Mouse (Mus musculus) adrenal gland, postnatal 25 days (tissue): ENCODE data around the gene Depdc7. TPM values are rescaled to one million over a fixed set of nuclear protein-coding genes. Genes with fewer than 3 reads are reported as not detected.

ENCODE experiments used
- DNase-seq: peaks from one replicate; pipeline ENCODE4 v3.0.0; 2021; ENCODE audit warnings: mixed read lengths
- total RNA-seq: library from RNA; stranded (reverse); gene quantifications from 2 replicates; pipeline ENCODE4 v1.2.3, GENCODE M21; 2021

The Depdc7 gene
- total RNA-seq, 1 experiment from 2014 or later: 2.2 TPM

DNA sequence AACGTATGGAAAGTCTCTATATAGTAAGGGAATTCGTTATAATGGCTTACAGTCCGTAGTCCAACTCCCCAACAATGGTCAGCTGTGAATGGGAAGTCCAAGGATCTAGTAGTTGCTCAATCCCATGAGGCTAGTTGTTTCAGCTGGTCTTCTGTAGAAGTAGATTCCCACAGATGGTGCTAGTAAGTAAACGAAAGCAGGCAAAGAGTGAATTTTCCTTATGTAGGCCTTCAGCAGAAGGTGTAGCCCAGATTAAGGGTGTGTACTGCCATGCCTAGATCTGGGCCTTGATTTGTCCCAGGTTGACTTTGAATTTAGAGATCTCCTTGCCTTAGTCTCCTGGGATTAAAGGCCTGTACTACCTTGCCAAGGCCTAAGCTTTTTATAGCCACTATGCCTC lies 26.4 kb downstream of the Depdc7 start, which contains the start of gene Pin1rt1:
TSS of gene Pin1rt1 (minus strand) at position 101 of the 400 bp plus-strand sequence.
- no peak for DNase-seq

DNA sequence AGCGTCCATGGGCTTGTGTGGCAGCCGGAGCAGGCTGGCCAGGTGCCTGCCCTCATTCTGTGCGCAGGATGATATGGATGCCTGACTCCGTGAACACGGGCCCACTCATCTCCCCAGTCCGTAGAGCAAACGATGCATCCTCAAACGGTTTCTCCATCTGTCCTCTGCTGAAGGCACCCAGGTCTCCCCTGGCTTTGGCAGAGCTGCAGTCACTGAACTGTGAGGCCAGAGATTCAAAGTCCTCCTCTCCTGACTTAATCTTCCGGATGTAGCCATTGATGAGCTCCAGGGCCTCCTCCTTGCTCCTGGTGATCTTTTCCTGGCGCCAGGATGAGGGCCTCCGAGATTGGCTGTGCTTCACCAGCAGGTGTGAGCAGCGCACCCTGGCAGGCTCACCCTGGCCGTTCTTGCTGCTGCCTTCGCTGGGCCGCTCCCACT lies 28.4 kb downstream of the Depdc7 start:
- DNase-seq: no peak

DNA sequence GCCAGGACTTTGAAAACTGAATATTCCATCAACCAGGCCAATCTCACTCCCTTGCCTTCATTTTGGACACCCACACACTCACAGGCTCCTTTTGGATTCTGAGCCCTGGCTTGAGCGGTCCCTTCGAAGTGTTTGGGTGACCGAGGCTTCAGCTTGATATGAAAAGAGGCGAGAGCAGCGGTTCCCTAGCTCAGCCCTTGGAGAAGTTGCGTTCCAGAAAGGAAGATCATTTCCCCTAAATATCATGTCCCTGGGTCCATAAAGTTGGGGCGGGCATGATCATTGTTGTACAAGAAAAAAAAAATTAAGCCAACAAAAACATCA lies 30.2 kb downstream of the Depdc7 start:
- DNase-seq: peak; percentile 17

DNA sequence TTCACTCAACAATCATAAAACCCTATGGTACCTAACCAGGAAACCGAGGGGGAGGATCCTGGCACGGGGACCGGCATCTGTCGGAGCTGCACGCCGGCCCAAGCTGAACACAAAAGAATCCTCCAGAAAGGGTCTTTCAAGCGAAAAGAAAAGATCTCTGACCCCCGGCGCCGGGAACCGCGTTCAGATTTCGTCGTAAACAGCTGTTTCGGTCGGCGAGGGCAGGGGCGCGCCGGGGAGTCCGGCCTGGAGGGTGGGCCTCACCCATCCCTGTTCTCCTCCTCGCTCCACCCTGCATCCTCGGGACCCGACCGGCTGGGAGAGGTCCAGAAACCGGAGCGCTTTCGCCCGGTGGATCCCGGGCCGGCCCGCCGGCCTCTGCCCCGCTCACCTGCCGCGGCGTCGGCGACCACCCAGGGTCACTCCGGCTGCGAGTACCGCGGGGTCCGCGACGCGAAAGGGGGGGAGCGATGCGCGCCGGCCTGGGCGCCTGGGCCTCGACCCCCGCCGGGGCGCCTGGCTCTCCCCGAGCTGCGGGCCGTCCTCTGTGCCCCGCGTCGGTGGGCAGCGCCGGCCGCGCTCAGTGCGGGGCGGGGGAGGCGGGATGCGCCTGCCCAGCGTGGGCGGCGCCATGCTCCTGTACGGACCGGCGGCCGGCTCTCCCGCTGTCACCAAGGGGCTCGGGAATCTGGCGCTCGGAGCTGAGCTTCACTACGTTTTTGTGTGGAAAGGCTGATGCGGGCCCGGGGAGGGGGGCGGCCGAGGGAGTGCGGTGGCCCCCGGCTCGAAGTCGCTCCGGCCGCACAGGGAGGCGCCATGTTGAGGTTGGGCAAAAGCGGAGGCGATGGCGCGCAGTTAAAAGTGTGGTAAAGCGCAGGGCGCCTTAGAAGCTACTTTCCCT lies 30.8 kb downstream of the Depdc7 start, which contains the start of gene Tcp11l1:
TSS of gene Tcp11l1 (minus strand) at position 585 of the 901 bp plus-strand sequence.
- DNase-seq: peak; percentile 62

DNA sequence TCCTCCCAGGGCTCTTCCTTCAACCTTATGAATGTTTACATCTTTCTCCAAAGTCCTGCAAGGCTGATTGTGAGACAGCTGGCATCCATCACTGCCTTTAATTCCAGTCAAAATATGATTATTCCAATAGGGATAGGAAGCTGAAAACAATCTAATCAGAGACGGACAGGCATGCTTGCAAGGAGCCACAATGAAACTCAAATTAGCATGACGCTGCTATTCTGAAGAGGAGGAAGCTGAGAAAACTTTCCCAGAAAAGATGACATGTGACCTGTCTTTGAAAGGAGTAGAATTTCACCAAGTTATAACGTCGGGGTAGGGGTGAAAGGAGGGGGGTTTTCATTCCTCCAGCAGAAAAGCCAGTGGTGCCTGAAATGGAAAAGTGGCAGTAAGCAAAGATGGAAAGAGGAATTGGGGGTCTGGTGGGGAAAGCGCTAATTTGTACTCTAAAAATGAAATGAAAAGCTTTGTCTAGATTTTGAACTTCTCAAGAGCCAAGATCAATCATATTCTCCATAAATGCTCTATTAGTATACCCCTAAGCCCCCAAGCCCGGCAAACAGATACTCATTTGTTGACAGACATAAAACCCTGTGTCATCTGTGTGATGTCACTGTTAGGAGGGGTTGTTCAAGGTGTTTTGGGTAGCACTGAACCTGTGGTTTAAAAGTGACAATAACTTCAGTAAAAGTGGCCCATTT lies 31.9 kb downstream of the Depdc7 start:
- DNase-seq: no peak

DNA sequence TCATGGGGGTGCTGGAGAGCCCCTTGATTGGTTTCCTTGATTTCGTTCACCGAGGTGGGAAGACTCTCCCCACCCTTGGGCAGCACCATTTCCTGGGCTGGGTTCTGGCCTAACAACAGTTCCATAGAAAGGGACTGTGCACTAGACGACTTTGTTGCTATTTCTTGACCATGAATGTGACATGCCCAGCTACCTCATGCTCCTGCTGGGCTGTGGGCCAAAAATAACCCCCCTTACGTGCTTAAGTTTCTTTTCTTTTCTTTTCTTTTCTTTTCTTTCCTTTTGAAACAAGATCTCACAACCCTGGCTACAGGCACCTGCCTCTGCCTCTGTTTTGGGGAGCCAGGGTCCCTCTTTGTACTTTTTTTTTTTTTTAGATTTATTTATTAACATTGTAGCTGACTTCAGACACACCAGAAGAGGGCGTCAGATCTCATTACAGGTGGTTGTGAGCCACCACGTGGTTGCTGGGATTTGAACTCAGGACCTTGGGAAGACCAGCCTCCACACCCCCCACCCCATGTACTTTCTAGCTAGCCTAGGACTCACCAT lies 32.8 kb downstream of the Depdc7 start:
- no peak for DNase-seq

DNA sequence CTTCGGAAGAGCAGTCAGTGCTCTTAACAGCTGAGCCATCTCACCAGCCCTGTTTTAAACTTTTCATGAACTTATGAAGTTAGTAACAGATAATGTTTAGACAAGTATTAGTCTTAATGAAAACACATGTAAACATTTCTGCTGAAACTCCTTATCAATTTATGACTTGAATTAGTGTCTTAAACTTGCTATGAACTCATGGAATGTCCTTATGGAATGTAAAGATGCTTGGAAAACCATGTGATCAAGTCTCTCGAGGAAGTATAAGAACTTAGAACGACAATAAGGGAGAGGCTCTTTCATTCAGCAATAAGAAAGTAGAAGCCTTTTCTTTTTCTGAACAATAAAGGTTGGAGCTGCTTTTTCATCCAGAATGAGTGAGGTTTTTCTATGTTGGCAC lies 38.3 kb downstream of the Depdc7 start:
- no peak for DNase-seq

DNA sequence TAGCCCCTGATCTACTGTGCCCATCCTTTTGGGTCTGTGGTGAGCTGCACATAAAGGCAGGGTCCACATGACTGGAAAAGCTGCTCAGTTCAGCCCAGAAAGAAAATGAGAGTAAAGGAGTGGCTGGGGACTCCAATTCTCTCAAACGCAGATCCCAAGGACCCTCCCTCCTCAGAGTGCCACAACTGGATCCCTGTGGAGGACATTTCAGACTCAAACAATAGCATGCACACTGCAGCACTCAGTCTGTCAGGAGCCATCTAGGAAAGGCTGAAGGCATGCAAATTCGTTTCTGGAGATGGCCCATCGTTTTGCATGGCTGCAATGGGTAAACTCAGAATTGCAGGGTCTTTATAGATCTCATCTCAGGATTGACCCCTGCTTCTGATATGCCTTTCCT lies 39.5 kb downstream of the Depdc7 start:
- no peak for DNase-seq

DNA sequence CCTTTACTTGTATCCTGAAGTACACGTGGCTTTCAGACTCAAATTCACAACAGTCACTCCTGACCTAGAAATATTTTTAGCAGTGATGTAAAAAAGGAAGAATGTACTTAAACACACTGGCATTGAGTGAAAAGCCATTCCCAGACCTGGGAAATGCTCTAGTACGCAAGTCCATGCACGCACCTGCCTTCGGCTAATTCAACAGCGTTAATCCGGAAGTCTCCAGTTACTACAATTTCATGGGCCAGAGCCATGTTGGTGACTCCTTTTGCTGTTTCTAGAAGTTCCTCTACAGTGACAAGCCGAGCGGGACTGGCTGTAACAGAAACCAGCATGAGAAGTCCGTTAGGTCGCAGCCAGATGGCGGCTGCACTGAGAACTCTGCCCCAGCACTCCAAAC lies 43.0 kb downstream of the Depdc7 start:
- DNase-seq: no peak

DNA sequence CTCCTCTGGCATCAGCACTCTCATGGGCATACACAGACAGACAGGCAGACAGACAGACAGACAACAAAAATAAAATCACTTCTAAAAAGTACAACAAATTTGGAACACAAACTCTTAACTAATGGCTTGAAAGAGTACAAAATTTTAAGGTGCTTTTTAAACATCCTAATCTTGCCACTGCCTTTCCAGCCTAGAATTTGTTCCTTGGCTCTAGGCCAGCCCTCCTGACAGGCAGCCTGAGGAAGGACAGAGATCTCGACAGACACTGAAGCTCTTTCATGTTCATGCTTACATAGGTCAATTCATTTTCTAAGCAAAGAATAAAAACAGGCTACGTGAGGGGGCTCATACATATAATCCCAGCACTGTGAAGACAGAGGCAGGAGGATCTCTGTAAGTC lies 50.1 kb downstream of the Depdc7 start:
- peak; percentile 25 for DNase-seq

DNA sequence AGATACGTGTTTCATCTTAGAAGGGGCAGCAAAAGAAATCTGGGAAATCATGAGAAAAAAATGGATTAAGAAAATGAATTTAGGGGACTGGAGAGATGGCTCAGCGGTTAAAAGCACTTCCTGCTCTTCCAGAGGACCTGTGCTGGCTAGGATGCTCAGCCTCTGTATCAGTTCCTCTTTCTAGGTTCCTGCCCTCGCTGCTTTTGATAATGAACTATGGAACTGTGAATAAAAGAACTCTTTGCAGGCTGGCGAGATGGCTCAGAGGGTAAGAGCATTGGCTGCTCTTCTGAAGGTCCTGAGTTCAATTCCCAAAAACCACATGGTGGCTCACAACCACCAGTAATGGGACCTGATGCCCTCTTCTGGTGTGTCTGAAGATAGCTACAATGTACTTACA lies 52.0 kb downstream of the Depdc7 start:
- no peak for DNase-seq

DNA sequence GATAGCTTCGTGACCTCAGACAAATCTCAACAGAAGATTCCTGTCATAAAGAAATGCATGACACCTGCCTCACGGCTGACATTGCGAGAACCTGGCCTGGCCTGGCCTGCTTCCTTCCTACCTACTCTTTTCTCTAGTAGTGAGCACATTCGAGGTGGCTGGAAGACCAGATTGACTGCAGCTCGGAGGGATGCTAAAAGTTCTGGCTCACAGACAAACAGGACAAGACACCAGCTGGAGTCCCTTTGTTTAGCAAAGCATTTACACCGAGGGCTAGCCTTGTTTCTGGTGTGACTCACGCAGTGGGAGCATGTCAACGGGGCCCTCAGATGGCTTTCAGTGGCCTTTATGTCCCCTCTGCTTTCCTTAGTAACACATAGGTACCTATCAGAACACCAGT lies 54.0 kb downstream of the Depdc7 start:
- no peak for DNase-seq

DNA sequence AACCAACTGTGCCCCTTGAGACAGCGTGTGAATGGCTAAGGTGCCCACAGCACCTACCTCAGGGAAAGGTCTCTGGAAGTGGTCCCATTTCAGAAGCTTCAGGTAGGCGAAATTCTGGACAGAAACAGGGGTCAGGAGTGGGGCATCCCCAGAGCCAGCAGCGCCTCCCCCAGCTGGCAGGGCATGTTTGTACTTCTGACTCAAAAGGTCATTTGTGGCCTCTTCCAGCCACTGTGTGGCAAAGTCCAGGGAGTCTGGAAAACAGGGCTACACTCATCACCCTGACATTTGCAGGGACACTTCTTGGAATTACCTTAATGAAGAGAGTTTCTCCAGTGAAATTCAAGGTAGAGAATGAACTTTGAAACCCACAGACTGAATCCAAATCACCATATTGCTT lies 54.4 kb downstream of the Depdc7 start:
- no peak for DNase-seq

DNA sequence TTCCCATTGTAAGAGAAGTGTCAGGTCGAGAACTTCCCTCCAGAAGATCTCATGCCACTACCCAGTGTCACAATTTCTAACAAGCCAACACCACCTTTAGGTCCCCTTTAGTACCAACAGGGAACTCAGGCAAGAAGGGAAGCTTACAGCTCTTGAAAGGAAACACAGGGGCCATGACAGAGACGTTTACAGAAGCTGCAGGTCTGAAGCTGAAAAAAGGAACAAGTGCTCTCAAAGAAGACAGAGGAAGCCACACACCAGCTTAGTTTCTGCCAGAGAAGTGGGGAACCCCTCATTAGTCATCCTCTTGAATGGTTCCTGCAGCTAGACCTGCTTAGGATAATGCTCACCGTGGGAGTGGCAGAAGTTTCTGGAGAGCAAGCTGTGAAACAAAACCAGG lies 55.4 kb downstream of the Depdc7 start:
- DNase-seq: no peak

DNA sequence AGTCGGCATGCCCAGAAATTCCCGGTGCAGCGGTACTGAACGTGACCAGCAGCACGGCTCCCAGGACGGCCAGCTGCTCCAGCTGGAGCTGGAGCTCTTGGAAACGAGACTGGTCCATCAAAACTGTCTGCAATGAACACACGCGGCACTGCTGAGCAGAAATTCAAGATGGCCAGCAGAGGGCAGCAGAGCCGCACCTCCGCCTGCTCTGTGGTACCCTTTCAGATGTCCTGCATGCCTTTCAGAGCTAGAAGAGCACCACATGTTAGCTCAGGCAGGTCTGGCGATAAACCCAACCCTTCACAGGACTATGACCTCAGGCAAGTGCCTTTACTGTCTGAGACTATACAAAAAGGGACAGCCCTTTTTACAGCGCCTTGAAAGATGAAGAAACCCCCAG lies 57.3 kb downstream of the Depdc7 start:
- DNase-seq: peak; percentile 76

DNA sequence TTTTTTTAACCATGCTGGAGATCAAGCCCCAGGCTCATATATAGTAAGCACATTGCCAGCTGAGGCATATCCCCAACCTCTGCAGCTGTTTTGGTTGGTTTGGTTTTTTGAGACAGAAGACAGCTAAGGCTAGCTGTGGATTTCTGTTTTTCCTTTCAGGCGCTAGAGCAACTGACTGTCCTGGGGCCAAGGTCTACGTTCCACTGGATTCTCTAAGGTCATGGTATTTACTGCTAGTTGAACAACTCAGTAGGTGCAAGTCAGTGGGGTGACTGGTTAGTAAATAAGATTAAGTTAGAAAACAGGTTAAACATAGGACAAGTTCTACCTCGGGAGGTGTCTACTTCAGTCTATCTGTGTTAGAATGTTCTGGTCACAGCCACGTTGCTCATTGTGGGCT lies 57.9 kb downstream of the Depdc7 start:
- DNase-seq: no peak

DNA sequence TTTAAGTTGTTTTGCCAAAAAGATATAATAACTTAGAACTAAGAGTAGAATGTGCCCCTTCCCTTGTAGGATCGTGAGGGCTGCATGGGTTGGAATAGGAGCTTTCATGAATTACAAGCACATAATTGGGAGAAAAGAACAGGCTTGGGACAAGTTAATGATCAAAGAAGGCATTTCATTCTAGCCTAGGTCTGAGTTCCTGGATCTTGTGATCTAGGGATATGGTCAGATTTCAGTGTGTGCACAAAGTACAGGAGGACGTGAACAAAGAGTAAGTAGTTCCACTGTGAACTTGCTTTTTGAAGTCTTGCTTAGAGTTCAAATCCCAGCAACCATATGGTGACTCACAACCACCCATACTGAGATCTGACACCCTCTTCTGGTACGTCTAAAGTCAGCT lies 65.4 kb downstream of the Depdc7 start:
- DNase-seq: no peak

Other genes with a start within 250 kb of the Depdc7 start
- 139 and 152 TPM in 2 replicates for gene Hipk3, start 248.4 kb downstream of the Depdc7 start, total RNA-seq
- 38.2 and 39.6 TPM in 2 replicates for gene Cstf3, start 152.4 kb downstream of the Depdc7 start, total RNA-seq
- 7.7 and 12.2 TPM in 2 replicates for gene Tcp11l1, start 30.7 kb downstream of the Depdc7 start, total RNA-seq
- not detected in 2 replicates for gene Pin1rt1, start 26.5 kb downstream of the Depdc7 start, total RNA-seq
- 29.0 and 29.6 TPM in 2 replicates for gene Qser1, start 73.9 kb upstream of the Depdc7 start, total RNA-seq
- gene Prrg4, start 107.0 kb upstream of the Depdc7 start, total RNA-seq: 3.0 and 5.1 TPM in 2 replicates
- 4.5 and 7.9 TPM in 2 replicates for gene Ccdc73, start 124.9 kb upstream of the Depdc7 start, total RNA-seq